Mouse (Mus musculus) liver, embryonic 12.5 days (tissue): ENCODE results near the gene Rnase2a. TPM values are rescaled to one million over a fixed set of nuclear protein-coding genes. Genes with fewer than 3 reads are reported as not detected.
A peak's percentile ranks its signal among the peaks of the same experiment; 100 is the strongest.
"Not testable (repeated sequence)": the region's sequence is repeated elsewhere in the genome, so short reads cannot be mapped to it uniquely, and the experiment has no call there.

Experiments used
- ATAC-seq: fragments of 200-750 bp; cut with Nextera tagmentation; 2 replicates; pipeline ENCODE4 v1.8.0; 2017; ENCODE audit warnings: moderate number of reproducible peaks, mild to moderate bottlenecking, moderate library complexity
- H3K27ac ChIP-seq: fragments of 300-500 bp; sonication (generic); 2 replicates; pipeline ENCODE4 v1.5.1; 2016; ENCODE audit warnings: mild to moderate bottlenecking
- H3K27me3 ChIP-seq: fragments of 300-500 bp; sonication (generic); replicated peaks from 2 replicates; pipeline ENCODE4 v1.6.1; 2016; ENCODE audit warnings: mild to moderate bottlenecking, moderate library complexity
- H3K36me3 ChIP-seq: fragments of 300-500 bp; sonication (generic); 2 replicates; pipeline ENCODE4 v1.6.1; 2016; ENCODE audit warnings: mild to moderate bottlenecking, moderate library complexity
- H3K4me1 ChIP-seq: fragments of 300-500 bp; sonication (generic); 2 replicates; pipeline ENCODE4 v1.6.1; 2016
- H3K4me2 ChIP-seq: fragments of 300-500 bp; sonication (generic); 2 replicates; pipeline ENCODE4 v1.6.1; 2016; ENCODE audit warnings: mild to moderate bottlenecking, moderate library complexity
- H3K4me3 ChIP-seq: fragments of 300-500 bp; sonication (generic); 2 replicates; pipeline ENCODE4 v1.5.1; 2016; ENCODE audit warnings: mild to moderate bottlenecking, moderate library complexity
- H3K9ac ChIP-seq: fragments of 300-500 bp; sonication (generic); 2 replicates; pipeline ENCODE4 v1.6.1; 2016; ENCODE audit warnings: mild to moderate bottlenecking, moderate library complexity
- H3K9me3 ChIP-seq: fragments of 300-500 bp; sonication (generic); replicated peaks from 2 replicates; pipeline ENCODE4 v1.6.1; 2016; ENCODE audit warnings: mild to moderate bottlenecking, moderate library complexity
- WGBS: fragments of 180-500 bp; shearing (Covaris S2); methylation state at CpG from one replicate; pipeline ENCODE4 v1.1.7; 2016; ENCODE audit not compliant: insufficient replicate concordance; 5-methylcytosine and 5-hydroxymethylcytosine counted together
- polyA plus RNA-seq: library from polyadenylated mRNA; unstranded; fragments of >200 nt; fragmentation: Nextera tagmentation; extraction: Ambion mirVana; gene quantifications from 2 replicates; pipeline ENCODE4 v1.2.1, GENCODE M21; 2016

Gene Rnase2a
- not detected in 2 replicates for polyA plus RNA-seq

DNA sequence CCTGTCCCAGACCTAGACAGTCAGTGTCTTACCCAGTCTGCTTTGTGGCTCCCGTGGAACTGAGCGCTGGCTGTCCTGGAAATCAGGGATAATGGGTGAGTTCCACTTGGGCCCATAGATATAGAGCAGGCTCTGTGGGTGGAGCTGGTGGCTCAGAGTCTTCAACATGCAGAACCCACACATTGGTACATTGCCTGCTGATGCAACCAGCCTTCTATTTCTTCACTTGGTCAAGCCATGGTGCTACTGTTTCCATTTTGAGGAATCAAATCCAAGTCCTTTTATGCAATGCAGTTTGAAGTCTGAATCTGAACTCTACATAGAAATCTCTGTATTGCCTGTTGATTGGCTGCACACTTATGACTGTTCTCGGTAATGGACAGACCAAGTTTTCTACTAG lies at the start of gene Rnase2a:
Rnase2a (minus strand) TSS at position 72 of the 400 bp plus-strand sequence.
- H3K4me3 ChIP-seq, result no peak within 1 kb of the TSS
- 71% methylated on average over 3 of the region's 3 CpGs for WGBS
- no peak within 1 kb of the TSS for H3K4me2 ChIP-seq
- H3K9ac ChIP-seq, result no peak within 1 kb of the TSS
- H3K27ac ChIP-seq, result no peak within 1 kb of the TSS
- no peaks in the 10 kb centered on the region for H3K4me1 ChIP-seq
- H3K9me3 ChIP-seq, result no peaks in the 10 kb centered on the region
- no peaks in the 10 kb centered on the region for H3K36me3 ChIP-seq
- no peaks in the 10 kb centered on the region for H3K27me3 ChIP-seq
- no peak for ATAC-seq

DNA sequence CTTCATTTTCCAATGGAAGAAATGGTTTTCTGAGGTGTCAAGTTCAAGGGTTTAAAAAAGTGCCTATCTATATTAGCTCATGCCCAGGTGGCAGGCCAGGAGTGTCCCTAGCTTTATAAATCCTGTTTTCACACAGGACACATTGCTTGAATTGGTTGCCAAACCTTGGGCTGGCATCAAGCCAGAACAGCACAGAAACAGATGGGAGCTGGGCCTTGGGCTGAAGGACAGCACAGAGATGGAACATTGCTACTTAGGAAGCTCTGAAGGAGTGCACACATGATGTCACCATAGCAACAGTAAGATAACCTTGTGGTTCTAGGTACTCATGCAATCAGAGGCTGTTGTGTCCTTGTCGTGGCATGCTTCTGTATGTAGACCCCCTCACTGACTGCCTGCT lies 35.6 kb upstream of the Rnase2a start:
- no peak for ATAC-seq
- H3K9me3 ChIP-seq, result no peaks in the 10 kb centered on the region
- WGBS, result 47% methylated on average over 1 of the region's 1 CpGs

DNA sequence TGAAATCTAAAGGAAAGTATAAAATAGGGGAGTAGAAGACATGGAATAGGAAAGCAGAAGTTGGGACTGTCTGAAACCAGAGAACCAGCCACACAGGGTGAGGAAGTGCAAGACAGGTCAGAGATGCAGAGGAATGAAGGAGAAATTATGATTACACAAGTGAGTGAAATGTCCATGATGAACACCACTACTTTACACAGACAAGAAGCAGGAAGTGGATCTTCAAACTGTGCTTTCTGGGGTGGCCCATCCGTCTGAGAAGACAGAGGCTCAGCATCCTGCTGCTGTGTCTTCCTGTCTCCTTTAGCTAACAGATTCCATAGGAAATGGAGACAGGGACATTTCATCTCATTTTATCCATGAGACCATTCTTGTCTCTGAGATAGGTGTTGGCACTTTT lies 22.6 kb upstream of the Rnase2a start:
- not testable (repeated sequence) for H3K4me3 ChIP-seq, H3K27ac ChIP-seq, H3K27me3 ChIP-seq, H3K9me3 ChIP-seq, H3K4me2 ChIP-seq, H3K36me3 ChIP-seq, ATAC-seq, H3K4me1 ChIP-seq, H3K9ac ChIP-seq
- 37% methylated on average over 1 of the region's 1 CpGs for WGBS

More for the DNA sequence above, 35.6 kb upstream of the Rnase2a start:
- Histone ChIP-seq H3K27ac (no peak overlapping the region), H3K4me2 (no peak overlapping the region), H3K4me3 (no peak overlapping the region), H3K36me3 (no peaks in the 10 kb centered on the region), H3K4me1 (no peaks in the 10 kb centered on the region), H3K27me3 (no peaks in the 10 kb centered on the region), H3K9ac (no peak overlapping the region)

DNA sequence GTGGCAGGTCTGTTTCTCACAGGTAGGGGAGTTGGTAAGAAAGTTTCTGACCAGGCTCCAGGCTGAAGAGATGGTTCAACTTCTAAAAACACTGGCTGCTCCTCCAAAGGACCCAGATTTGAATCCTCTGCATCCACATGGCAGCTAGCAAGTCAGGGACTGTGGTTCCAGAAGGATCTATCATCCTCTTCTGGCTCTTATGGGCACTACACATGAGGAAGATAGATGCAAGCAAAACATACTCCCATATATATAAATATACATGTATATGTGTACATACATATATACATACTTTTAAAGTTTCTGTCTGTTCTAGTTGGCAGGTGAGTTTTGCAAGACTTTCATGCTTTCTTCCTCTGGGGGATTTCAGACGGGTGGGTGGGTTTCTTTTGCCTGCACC lies 12.8 kb upstream of the Rnase2a start:
- Histone ChIP-seq H3K9ac (no peak overlapping the region), H3K4me1 (no peaks in the 10 kb centered on the region), H3K4me3 (no peak overlapping the region), H3K27ac (no peak overlapping the region), H3K4me2 (no peak overlapping the region), H3K36me3 (no peaks in the 10 kb centered on the region), H3K27me3 (no peaks in the 10 kb centered on the region), H3K9me3 (no peaks in the 10 kb centered on the region)
- no peak for ATAC-seq
- WGBS, result 45% methylated on average over 1 of the region's 1 CpGs

DNA sequence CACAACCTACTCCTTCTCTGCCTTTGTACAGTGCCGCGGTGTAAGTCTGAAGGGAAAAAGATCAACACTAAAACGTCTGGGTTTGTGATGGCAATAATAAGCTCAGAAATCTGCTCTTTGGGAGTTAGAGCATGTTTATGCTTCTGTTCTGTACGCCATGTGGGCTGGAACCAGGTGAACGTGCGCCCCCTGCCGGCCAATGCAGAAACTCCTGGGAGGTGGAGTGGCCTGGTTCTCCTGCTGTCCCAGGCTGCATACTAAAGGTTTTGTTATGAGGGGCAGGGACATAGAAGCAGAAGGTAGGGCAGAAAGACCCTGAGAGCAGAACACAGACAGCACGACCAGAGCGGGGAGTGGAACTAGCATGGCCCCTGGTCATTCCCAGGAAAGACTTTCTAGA lies 10.2 kb upstream of the Rnase2a start:
- Histone ChIP-seq H3K9ac (no peak overlapping the region), H3K4me2 (no peak overlapping the region), H3K9me3 (no peaks in the 10 kb centered on the region), H3K27ac (no peak overlapping the region), H3K27me3 (no peaks in the 10 kb centered on the region), H3K4me3 (no peak overlapping the region), H3K36me3 (no peaks in the 10 kb centered on the region), H3K4me1 (no peaks in the 10 kb centered on the region)
- WGBS, result 7% methylated on average over 9 of the region's 9 CpGs
- ATAC-seq, result peak; percentile 68; the same call in 1 of the 2 replicates

DNA sequence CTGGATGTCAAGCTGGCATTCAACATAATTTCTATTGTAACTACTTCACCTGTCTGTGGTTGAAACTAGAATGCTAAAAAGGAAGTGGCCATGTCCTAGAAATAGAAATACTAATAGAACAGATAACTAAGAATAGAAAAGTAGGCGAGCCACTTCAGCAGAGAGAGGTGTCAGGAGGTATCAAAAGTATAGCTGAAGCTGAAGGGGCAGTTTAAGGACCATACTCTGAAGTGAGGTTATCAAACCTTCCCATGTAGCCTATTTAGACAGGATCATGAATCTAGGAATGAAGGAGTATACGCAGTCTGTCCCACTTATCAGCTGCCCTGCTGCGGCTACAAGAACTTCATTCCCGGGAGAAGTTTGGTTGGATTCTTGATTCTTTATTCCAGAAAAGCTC lies 9.8 kb upstream of the Rnase2a start:
- 40% methylated on average over 4 of the region's 4 CpGs for WGBS
- no peak for ATAC-seq

DNA sequence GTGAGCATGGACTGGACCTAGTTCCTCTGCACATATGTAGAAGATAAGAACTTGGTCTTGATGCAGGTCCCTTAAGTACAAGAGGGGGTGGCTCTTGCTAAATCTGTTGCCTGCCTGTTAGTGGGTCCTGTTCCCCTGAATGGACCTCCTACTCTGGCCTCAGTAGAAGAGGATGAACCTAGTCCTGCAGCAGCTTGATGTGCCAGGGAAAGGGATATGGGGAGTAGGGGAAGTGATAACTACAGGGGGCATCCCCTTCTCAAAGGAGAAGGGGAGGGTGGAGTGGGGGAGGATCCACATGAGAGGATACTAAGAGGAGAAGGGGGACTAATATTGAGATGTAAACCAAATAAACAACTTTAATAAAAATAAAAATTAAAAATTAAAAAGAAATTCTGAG lies 6.5 kb upstream of the Rnase2a start:
- H3K36me3 ChIP-seq, result no peaks in the 10 kb centered on the region
- H3K4me3 ChIP-seq, result no peak overlapping the region
- no peaks in the 10 kb centered on the region for H3K4me1 ChIP-seq
- H3K27ac ChIP-seq, result no peak overlapping the region
- no peak overlapping the region for H3K4me2 ChIP-seq
- H3K9ac ChIP-seq, result no peak overlapping the region
- H3K27me3 ChIP-seq, result no peaks in the 10 kb centered on the region
- H3K9me3 ChIP-seq, result no peaks in the 10 kb centered on the region
- ATAC-seq, result no peak

More for the DNA sequence above, 9.8 kb upstream of the Rnase2a start:
- Histone ChIP-seq H3K4me3 (no peak overlapping the region), H3K36me3 (no peaks in the 10 kb centered on the region), H3K4me1 (no peaks in the 10 kb centered on the region), H3K27ac (no peak overlapping the region), H3K27me3 (no peaks in the 10 kb centered on the region), H3K4me2 (no peak overlapping the region), H3K9me3 (no peaks in the 10 kb centered on the region), H3K9ac (no peak overlapping the region)

DNA sequence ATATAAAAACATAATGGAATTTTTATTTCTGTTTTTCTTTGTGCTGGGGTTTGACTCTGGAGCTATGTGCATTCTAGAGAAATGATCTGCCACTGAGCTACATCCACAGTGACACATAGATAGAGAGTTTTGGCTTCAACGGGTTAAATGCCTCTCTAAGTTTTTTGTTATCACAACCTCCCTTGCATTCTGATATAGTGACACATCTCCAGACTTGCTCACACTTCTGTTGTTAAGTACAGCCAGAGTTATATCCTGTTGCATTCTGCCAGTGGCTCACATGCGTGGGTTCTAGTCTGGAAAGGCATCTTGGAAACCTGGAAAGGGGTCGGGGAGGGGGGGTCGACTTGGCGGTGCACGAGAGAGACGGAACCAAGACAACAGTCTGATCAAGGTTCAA lies 3.8 kb upstream of the Rnase2a start:
- no peak for ATAC-seq
- H3K27me3 ChIP-seq, result no peaks in the 10 kb centered on the region
- no peak overlapping the region for H3K27ac ChIP-seq
- no peak overlapping the region for H3K4me3 ChIP-seq
- WGBS, result 74% methylated on average over 7 of the region's 7 CpGs
- no peaks in the 10 kb centered on the region for H3K9me3 ChIP-seq
- no peak overlapping the region for H3K4me2 ChIP-seq
- no peaks in the 10 kb centered on the region for H3K4me1 ChIP-seq
- no peaks in the 10 kb centered on the region for H3K36me3 ChIP-seq
- no peak overlapping the region for H3K9ac ChIP-seq

DNA sequence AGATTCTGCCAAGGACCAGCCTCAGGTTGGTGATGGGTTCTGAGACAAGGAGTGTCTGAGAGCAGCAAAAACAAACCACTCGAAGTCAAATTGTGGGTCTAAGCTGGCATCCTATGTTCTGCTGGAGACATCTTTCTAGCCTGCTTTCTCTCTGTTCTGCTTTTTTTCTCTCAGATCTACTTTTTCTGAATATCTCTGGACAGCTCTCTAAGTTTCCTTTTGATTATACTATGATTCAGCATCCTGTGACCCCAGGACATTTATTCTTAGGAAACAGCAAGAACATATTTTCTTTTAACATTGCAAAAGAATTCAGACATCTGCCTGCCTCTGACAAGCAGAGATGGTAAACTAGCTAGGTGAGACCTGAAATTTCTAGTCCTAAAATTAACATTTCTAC lies 2.3 kb downstream of the Rnase2a start:
- no peak overlapping the region for H3K9ac ChIP-seq
- no peaks in the 10 kb centered on the region for H3K36me3 ChIP-seq
- WGBS, result 53% methylated on average over 1 of the region's 1 CpGs
- H3K4me2 ChIP-seq, result no peak overlapping the region
- ATAC-seq, result no peak
- H3K27ac ChIP-seq, result no peak overlapping the region
- H3K4me3 ChIP-seq, result no peak overlapping the region
- H3K4me1 ChIP-seq, result no peaks in the 10 kb centered on the region
- no peaks in the 10 kb centered on the region for H3K9me3 ChIP-seq
- H3K27me3 ChIP-seq, result no peaks in the 10 kb centered on the region

DNA sequence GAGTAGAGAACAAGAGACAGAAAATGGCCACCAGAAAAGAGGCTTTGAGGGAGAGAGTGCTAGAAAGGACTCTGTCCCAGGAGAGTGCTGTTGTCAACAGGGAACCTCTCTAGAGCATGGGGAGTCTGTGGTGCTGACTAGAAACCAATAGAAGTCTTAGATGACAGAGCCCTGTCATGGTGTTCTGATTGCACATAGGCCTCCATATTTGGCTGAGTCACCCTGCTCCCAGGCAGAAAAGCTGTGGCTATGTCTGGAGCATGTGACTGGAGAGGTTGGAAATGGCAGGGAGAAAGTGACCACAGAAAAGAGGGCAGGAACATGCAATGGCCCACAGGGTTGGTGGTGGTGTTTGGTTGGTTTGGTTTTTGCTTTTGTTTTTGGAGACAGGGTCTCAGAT lies 3.7 kb downstream of the Rnase2a start:
- not testable (repeated sequence) for H3K4me2 ChIP-seq, H3K9ac ChIP-seq, ATAC-seq, H3K4me3 ChIP-seq, H3K27ac ChIP-seq, H3K36me3 ChIP-seq, H3K9me3 ChIP-seq, H3K4me1 ChIP-seq, H3K27me3 ChIP-seq

DNA sequence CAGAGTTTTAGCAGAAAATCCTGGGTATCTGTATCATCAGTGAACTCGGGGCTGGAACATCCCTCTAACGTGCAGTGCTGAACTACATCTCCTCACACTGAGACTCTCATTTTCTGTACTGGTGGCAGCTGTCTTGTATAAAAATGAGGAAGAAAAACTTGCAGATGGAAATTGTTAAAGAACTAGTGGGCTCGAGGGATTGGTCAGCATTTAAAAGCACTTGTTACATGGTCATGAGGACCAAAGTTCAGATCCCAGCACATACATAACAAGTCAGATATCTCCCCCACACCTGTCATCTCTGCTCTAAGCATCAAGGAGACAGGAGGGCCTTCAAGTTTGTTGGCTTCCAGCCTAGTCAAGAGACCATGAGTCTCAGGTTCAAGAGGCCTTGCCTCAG lies 5.6 kb downstream of the Rnase2a start:
- 48% methylated on average over 3 of the region's 3 CpGs for WGBS
- H3K4me3 ChIP-seq, result no peak overlapping the region
- no peak overlapping the region for H3K27ac ChIP-seq
- H3K4me1 ChIP-seq, result no peaks in the 10 kb centered on the region
- no peaks in the 10 kb centered on the region for H3K9me3 ChIP-seq
- ATAC-seq, result no peak
- no peak overlapping the region for H3K9ac ChIP-seq
- H3K27me3 ChIP-seq, result no peaks in the 10 kb centered on the region
- no peaks in the 10 kb centered on the region for H3K36me3 ChIP-seq
- no peak overlapping the region for H3K4me2 ChIP-seq

DNA sequence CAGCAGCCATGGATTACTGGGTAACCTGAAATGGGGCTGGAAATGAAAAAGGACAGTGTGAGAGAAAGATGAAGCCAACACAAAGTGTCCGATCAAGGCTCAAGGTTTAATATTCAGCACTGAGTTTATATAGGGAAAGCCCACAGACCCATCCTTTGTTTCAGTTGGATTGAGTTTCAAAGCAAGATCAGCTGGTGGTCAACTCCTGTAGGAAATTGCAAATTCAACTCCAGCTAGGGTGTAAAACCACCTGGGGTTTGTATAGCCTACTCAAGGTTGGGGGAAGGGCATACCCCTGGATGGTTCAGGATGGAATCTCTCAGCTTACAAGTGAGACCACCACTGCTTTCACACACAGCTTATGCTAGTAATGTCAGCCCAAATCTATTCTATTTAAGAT lies 8.2 kb downstream of the Rnase2a start:
- H3K9ac ChIP-seq, result no peak overlapping the region
- H3K36me3 ChIP-seq, result no peaks in the 10 kb centered on the region
- no peaks in the 10 kb centered on the region for H3K4me1 ChIP-seq
- H3K4me2 ChIP-seq, result no peak overlapping the region
- no peaks in the 10 kb centered on the region for H3K27me3 ChIP-seq
- no peak overlapping the region for H3K27ac ChIP-seq
- H3K4me3 ChIP-seq, result no peak overlapping the region
- 61% methylated on average over 1 of the region's 1 CpGs for WGBS
- no peaks in the 10 kb centered on the region for H3K9me3 ChIP-seq
- ATAC-seq, result no peak

DNA sequence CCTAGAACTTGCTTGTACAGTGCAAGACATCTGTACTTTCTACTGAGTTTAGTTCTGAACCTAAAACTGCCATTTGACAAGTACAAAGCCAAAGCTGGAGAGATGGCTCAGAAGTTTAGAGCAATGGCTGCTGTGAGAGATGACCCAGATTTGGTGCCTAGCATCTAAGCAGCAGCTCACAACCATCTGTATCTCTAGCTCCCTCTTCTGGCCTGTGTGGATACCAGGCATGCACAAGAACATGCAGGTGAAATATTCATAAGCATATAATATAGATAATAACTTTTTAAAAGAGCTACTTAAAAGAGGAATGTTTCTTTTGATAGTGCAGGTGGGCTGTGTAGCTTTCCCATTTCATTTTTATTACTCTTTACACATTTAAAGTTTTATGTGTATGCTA lies 15.0 kb downstream of the Rnase2a start:
- Histone ChIP-seq H3K9ac (no peak overlapping the region), H3K27ac (no peak overlapping the region), H3K4me3 (no peak overlapping the region), H3K4me2 (no peak overlapping the region), H3K9me3 (no peaks in the 10 kb centered on the region), H3K36me3 (no peaks in the 10 kb centered on the region), H3K4me1 (no peaks in the 10 kb centered on the region), H3K27me3 (no peaks in the 10 kb centered on the region)
- no peak for ATAC-seq
